Comparison of ENCODE assay signal across 8 mouse cellular contexts in genomic region chr13:19365596-19365995, GRCm38 (mm10). TPM values are rescaled to one million over a fixed set of nuclear protein-coding genes. Genes with fewer than 3 reads are reported as not detected.
DNase-seq lines count a peak whose midpoint lies in the region; ATAC-seq lines count a peak whose summit lies in the region.

No protein-coding gene starts in this region.

- H3K9me3 ChIP-seq in forebrain, embryonic 15.5 days = no peaks in the 10 kb centered on the region

- no peak overlapping the region for H3K4me3 ChIP-seq in forebrain, embryonic 15.5 days

- H3K4me1 ChIP-seq in forebrain, embryonic 15.5 days = no peaks in the 10 kb centered on the region

- 29% methylated on average over 4 of the region's 4 CpGs for WGBS in forebrain, embryonic 15.5 days

- no peaks in the 10 kb centered on the region for H3K27me3 ChIP-seq in forebrain, embryonic 15.5 days

- DNase-seq in urinary bladder, postnatal 36 days (ENCODE audit: low spot score in 2 of 2) = peak; percentile 28 to 39
- DNase-seq in urinary bladder, postnatal 10 days (ENCODE audit: low spot score) = no peak
- peak; percentile 73 for DNase-seq in cerebellum, adult 11-12 months
- peak; percentile 62 for DNase-seq in kidney, adult 18-20 months
- peak; percentile 71 for DNase-seq in liver
- peak; percentile 74 for DNase-seq in thymus, postnatal 0 days (ENCODE audit: low spot score)

- H3K9ac ChIP-seq in forebrain, embryonic 15.5 days (replicated peaks) = no peak overlapping the region

- H3K4me2 ChIP-seq in forebrain, embryonic 15.5 days (replicated peaks) = no peak overlapping the region

- H3K27ac ChIP-seq in forebrain, embryonic 15.5 days (replicated peaks) = no peak overlapping the region

- ATAC-seq in forebrain, embryonic 15.5 days (replicated peaks) = peak; percentile 72
- ATAC-seq in monocyte, adult 5-6 weeks (replicated peaks; ENCODE audit: insufficient number of reproducible peaks, low FRiP score, low TSS enrichment, poor library complexity, severe bottlenecking) = peak; percentile 67

- peaks cover 28% of the 10 kb centered on the region for H3K36me3 ChIP-seq in forebrain, embryonic 15.5 days

RNA-seq across cellular contexts. Expression of gene Stard3nl, which starts 30.0 kb away (rescaled TPM):
- polyA plus RNA-seq in forebrain, embryonic 15.5 days (2015; fragmentation: Nextera tagmentation; extraction: Ambion mirVana) = 183 and 184 TPM in 2 replicates
- total RNA-seq in monocyte, adult 5-6 weeks (2017) = 37.5 to 79.8 TPM (median 45.4 TPM) in 3 replicates
- 58.6 and 66.6 TPM in 2 replicates for polyA plus RNA-seq in thymus, postnatal 0 days (2015; fragmentation: Nextera tagmentation; extraction: Ambion mirVana)
